Mouse (Mus musculus): ENCODE measurements around the gene Myom1. TPM values are rescaled to one million over a fixed set of nuclear protein-coding genes. Genes with fewer than 3 reads are reported as not detected.

The Myom1 gene
- polyA plus RNA-seq, 1 experiment, result 111 TPM

DNA sequence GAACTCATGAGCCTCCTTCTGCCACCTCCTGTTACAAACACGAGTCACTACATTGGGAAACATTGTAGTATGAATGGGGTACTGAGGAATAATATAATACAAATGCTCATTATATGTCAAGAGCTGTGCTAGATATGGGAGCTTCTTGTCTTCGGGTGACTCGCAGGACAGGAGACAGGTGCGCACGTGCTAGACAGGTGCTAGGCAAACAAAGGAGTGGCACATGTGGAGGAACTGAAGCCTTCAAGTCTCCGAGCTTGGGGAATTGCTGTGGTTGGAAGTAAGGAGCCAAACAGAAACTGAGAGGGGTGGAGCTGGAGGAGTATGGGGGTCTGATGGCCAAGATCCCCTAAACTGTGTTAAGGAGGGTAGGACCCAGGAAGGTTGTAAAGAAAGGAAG is 10.7 kb downstream of the Myom1 start:
- WGBS, result 80% methylated on average over 6 of the region's 6 CpGs
- no peak overlapping the region for H3K27ac ChIP-seq (ENCODE audit: control insufficient read depth, insufficient read depth, low read depth, low read length, poor library complexity)
- no peaks in the 10 kb centered on the region; the same call in 1 of the 2 replicates for H3K4me1 ChIP-seq (ENCODE audit: control insufficient read depth, insufficient read depth, low read length)
- TF ChIP-seq CTCF (IDR thresholded peaks at IDR 0.05; ENCODE audit: control insufficient read depth, insufficient read depth, low read length) (no peak), POLR2A (IDR thresholded peaks at IDR 0.05; ENCODE audit: borderline replicate concordance, control insufficient read depth, low read depth, low read length) (no peak)
- no peak overlapping the region for H3K4me3 ChIP-seq (replicated peaks; ENCODE audit: control insufficient read depth, low read depth, low read length)

DNA sequence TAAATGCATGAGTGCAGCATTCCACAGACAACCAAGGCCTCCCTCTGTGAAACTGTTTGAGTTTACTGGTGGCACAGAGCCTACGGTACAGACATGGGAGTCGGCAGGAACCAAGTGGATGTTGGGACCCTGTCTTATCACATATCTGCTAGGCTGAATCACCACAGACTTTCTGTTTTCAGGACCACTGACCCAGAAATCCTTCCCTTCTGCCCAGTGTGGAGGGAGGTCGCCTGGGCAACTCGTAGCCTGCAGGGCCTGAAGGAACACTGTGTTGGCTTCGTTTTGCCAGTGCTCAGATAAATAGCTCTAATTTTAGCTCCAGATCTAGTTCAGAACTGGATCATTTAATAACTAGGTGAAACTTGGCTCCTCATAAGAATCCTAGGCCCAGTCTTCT is 12.5 kb downstream of the Myom1 start:
- WGBS, result 47% methylated on average over 5 of the region's 5 CpGs
- H3K4me1 ChIP-seq (ENCODE audit: control insufficient read depth, insufficient read depth, low read length), result no peaks in the 10 kb centered on the region; the same call in 1 of the 2 replicates
- H3K27ac ChIP-seq (ENCODE audit: control insufficient read depth, insufficient read depth, low read depth, low read length, poor library complexity), result no peak overlapping the region
- H3K4me3 ChIP-seq (replicated peaks; ENCODE audit: control insufficient read depth, low read depth, low read length), result no peak overlapping the region
- no peak for TF ChIP-seq POLR2A (IDR thresholded peaks at IDR 0.05; ENCODE audit: borderline replicate concordance, control insufficient read depth, low read depth, low read length)
- no peak for TF ChIP-seq CTCF (IDR thresholded peaks at IDR 0.05; ENCODE audit: control insufficient read depth, insufficient read depth, low read length)

DNA sequence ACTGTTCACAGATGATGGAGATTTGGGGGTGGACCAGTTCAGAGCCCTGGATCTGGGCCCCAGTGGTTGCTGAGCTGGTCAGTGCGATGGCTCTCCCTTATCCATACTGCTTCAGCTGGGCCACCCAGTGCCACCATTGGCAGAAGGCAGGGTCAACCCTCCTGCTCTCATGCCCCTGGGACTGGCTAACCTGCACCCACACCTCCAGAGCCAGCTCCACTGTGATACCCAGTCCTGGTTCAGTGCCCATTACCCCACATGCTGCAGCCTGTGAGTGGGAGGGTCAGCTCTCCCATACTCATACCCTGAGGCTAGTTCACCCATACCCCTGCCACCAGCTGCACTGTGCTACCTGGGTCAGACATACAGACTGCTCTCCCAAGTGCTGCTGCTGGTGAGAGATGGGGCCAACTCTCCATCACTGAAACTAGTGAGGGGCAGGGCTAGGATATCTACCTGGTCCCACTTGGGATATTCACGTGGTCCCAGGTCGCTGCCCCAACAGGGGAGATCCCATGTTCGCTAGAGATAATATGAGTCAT is 15.1 kb downstream of the Myom1 start:
- Histone ChIP-seq H3K27ac (ENCODE audit: control insufficient read depth, insufficient read depth, low read depth, low read length, poor library complexity) (no peak overlapping the region), H3K4me3 (replicated peaks; ENCODE audit: control insufficient read depth, low read depth, low read length) (no peak overlapping the region), H3K4me1 (ENCODE audit: control insufficient read depth, insufficient read depth, low read length) (no peaks in the 10 kb centered on the region; the same call in 1 of the 2 replicates)
- TF ChIP-seq CTCF (IDR thresholded peaks at IDR 0.05; ENCODE audit: control insufficient read depth, insufficient read depth, low read length) (no peak), POLR2A (IDR thresholded peaks at IDR 0.05; ENCODE audit: borderline replicate concordance, control insufficient read depth, low read depth, low read length) (no peak)
- WGBS, result 83% methylated on average over 4 of the region's 4 CpGs

DNA sequence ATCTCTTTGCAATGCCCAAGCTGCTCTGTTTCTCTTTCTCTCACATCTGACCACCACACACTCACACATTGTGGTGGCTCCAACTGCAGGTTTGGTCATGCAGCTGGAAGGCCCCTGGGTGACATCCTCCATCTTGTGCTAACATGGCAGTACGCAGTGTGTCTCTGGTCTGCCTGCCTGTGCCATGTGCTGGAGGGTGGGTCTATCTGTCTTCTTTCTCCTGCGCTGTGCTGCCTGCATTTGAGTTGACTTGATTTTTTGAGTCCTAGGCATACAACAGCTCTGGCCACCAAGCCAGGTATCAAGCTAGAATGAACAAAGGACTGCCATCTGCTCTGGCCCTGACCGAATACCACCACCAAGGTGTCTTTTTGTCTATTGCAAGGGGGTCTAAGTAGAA is 15.7 kb downstream of the Myom1 start:
- no peaks in the 10 kb centered on the region; the same call in 1 of the 2 replicates for H3K4me1 ChIP-seq (ENCODE audit: control insufficient read depth, insufficient read depth, low read length)
- no peak for TF ChIP-seq POLR2A (IDR thresholded peaks at IDR 0.05; ENCODE audit: borderline replicate concordance, control insufficient read depth, low read depth, low read length)
- no peak for TF ChIP-seq CTCF (IDR thresholded peaks at IDR 0.05; ENCODE audit: control insufficient read depth, insufficient read depth, low read length)

DNA sequence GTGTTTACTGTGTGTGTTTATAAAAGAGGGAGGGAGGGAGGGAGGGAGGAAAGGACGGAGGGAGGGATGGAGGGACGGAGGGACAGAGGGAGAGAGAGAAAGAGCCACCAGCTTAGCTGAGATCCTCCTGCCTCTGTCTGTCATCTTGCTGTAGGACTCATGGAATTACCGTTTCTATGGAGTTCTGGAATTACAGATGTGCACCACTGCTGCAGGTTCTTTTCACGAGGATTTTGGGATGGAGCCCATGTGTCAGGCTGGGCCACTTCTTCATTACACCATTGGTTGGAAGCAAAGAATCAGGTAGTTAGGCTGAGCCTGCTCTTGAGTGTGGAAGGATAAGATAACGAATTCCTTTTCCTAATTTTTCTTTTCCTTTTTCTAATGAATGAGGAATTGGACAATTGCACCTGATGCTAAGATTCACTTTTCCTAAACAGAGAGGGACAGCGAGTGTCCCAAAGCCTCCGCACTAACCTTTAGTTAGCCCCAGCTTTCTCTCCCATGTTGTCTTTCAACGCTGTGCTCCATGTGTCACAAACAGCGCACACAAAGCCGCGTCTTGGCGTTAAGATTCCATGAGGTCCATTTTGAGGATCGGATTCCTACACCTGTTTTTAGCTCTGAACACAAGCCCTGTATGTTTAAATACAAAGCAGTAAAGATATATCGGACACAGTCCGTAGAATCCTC is 16.3 kb downstream of the Myom1 start:
- 88% methylated on average over 15 of the region's 15 CpGs for WGBS
- no peak for TF ChIP-seq CTCF (IDR thresholded peaks at IDR 0.05; ENCODE audit: control insufficient read depth, insufficient read depth, low read length)
- TF ChIP-seq POLR2A (IDR thresholded peaks at IDR 0.05; ENCODE audit: borderline replicate concordance, control insufficient read depth, low read depth, low read length), result no peak
- Histone ChIP-seq H3K4me3 (replicated peaks; ENCODE audit: control insufficient read depth, low read depth, low read length) (no peak overlapping the region), H3K4me1 (ENCODE audit: control insufficient read depth, insufficient read depth, low read length) (no peaks in the 10 kb centered on the region; the same call in 1 of the 2 replicates), H3K27ac (ENCODE audit: control insufficient read depth, insufficient read depth, low read depth, low read length, poor library complexity) (no peak overlapping the region)

More for the DNA sequence above, 15.7 kb downstream of the Myom1 start:
- 84% methylated on average over 3 of the region's 3 CpGs for WGBS
- no peak overlapping the region for H3K27ac ChIP-seq (ENCODE audit: control insufficient read depth, insufficient read depth, low read depth, low read length, poor library complexity)
- no peak overlapping the region for H3K4me3 ChIP-seq (replicated peaks; ENCODE audit: control insufficient read depth, low read depth, low read length)

DNA sequence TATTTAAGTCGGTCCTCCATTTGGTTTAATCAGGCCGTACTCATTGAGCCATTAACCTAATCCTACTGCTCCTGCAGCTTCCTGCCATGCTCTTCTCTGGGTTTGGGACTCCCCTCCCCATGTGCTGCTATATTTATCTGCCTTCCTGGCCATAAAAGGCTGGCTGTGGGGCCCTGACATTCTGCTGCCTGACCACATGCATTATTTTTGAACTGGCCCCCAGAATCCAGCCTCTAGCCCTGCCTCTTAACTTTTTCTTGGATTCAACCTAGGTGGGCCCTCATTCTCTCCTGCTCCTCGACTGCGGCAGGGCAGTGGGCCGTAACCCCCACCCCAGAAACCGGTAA is 16.8 kb downstream of the Myom1 start:
- Histone ChIP-seq H3K4me3 (replicated peaks; ENCODE audit: control insufficient read depth, low read depth, low read length) (no peak overlapping the region), H3K4me1 (ENCODE audit: control insufficient read depth, insufficient read depth, low read length) (no peaks in the 10 kb centered on the region; the same call in 1 of the 2 replicates), H3K27ac (ENCODE audit: control insufficient read depth, insufficient read depth, low read depth, low read length, poor library complexity) (no peak overlapping the region)
- TF ChIP-seq POLR2A (IDR thresholded peaks at IDR 0.05; ENCODE audit: borderline replicate concordance, control insufficient read depth, low read depth, low read length) (no peak), CTCF (IDR thresholded peaks at IDR 0.05; ENCODE audit: control insufficient read depth, insufficient read depth, low read length) (no peak)
- WGBS, result 60% methylated on average over 6 of the region's 6 CpGs

DNA sequence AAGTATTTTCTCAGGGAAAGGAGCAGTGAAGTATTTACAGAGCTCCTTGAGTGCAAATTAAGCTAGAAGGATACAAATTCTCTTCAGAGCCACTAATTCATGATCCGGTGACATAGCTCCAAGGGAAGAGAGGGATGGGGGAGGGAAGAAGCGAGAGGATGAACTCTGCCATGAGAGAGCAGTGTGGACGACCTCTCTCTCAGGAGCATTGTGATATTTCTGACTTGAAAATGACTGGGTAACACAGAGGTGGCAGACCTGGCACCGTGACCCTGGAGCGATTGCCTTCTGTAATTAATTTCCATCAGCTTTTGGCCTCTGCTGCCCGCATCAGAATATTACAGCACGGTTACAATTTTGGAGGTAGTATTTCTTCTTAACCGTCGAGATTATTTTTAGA is 17.4 kb downstream of the Myom1 start:
- H3K4me1 ChIP-seq (ENCODE audit: control insufficient read depth, insufficient read depth, low read length), result no peaks in the 10 kb centered on the region
- no peak overlapping the region for H3K27ac ChIP-seq (ENCODE audit: control insufficient read depth, insufficient read depth, low read depth, low read length, poor library complexity)
- 79% methylated on average over 9 of the region's 9 CpGs for WGBS
- no peak for TF ChIP-seq POLR2A (IDR thresholded peaks at IDR 0.05; ENCODE audit: borderline replicate concordance, control insufficient read depth, low read depth, low read length)
- no peak for TF ChIP-seq CTCF (IDR thresholded peaks at IDR 0.05; ENCODE audit: control insufficient read depth, insufficient read depth, low read length)
- no peak overlapping the region for H3K4me3 ChIP-seq (replicated peaks; ENCODE audit: control insufficient read depth, low read depth, low read length)

DNA sequence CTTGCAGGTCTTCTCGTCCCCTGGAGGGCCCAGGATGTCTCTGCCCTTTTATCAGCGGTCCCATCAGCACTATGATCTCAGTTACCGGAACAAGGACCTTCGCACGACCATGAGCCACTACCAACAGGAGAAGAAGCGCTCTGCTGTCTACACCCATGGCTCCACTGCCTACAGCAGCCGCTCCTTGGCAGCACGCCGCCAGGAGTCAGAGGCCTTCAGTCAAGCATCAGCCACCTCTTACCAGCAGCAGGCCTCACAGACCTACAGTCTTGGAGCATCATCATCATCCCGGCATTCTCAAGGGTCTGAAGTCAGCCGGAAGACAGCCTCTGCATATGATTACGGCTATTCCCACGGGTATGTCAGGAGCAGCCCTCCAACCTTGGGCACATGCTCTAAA is 20.4 kb downstream of the Myom1 start:
- Histone ChIP-seq H3K4me1 (ENCODE audit: control insufficient read depth, insufficient read depth, low read length) (no peaks in the 10 kb centered on the region), H3K27ac (ENCODE audit: control insufficient read depth, insufficient read depth, low read depth, low read length, poor library complexity) (no peak overlapping the region), H3K4me3 (replicated peaks; ENCODE audit: control insufficient read depth, low read depth, low read length) (no peak overlapping the region)
- WGBS, result 86% methylated on average over 13 of the region's 13 CpGs
- TF ChIP-seq CTCF (IDR thresholded peaks at IDR 0.05; ENCODE audit: control insufficient read depth, insufficient read depth, low read length) (no peak), POLR2A (IDR thresholded peaks at IDR 0.05; ENCODE audit: borderline replicate concordance, control insufficient read depth, low read depth, low read length) (no peak)
